Mouse (Mus musculus) limb, embryonic 11.5 days (tissue): ENCODE data around the gene Smap1. TPM values are rescaled to one million over a fixed set of nuclear protein-coding genes. Genes with fewer than 3 reads are reported as not detected.
A peak's percentile ranks its signal among the peaks of the same experiment; 100 is the strongest.

Source experiments
- ATAC-seq: fragments of 200-750 bp; cut with Nextera tagmentation; 2 replicates; pipeline ENCODE4 v1.8.0; 2017; ENCODE audit warnings: low read depth; ENCODE audit not compliant: insufficient number of reproducible peaks, low FRiP score, low TSS enrichment
- DNase-seq: peaks from one replicate; pipeline ENCODE4 v3.0.0-alpha.2; 2015; ENCODE audit warnings: low spot score
- H3K27ac ChIP-seq: fragments of 300-500 bp; sonication (generic); replicated peaks from 2 replicates; pipeline ENCODE4 v1.5.1; 2014; ENCODE audit warnings: low read depth, mild to moderate bottlenecking, low read length
- H3K27me3 ChIP-seq: fragments of 300-500 bp; sonication (generic); 2 replicates; pipeline ENCODE4 v1.6.1; 2014; ENCODE audit warnings: mild to moderate bottlenecking, low read length, mixed read lengths; ENCODE audit not compliant: control insufficient read depth, insufficient read depth
- H3K36me3 ChIP-seq: fragments of 300-500 bp; sonication (generic); 2 replicates; pipeline ENCODE4 v1.6.1; 2014; ENCODE audit warnings: mild to moderate bottlenecking, low read length, moderate library complexity, mixed read lengths; ENCODE audit not compliant: control insufficient read depth, insufficient read depth
- H3K4me1 ChIP-seq: fragments of 300-500 bp; sonication (generic); 2 replicates; pipeline ENCODE4 v1.6.1; 2014; ENCODE audit warnings: low read length, mixed read lengths; ENCODE audit not compliant: control insufficient read depth, insufficient read depth
- H3K4me2 ChIP-seq: fragments of 300-500 bp; sonication (generic); 2 replicates; pipeline ENCODE4 v1.6.1; 2014; ENCODE audit warnings: low read depth, mild to moderate bottlenecking, moderate library complexity; ENCODE audit not compliant: severe bottlenecking
- H3K4me3 ChIP-seq: fragments of 300-500 bp; sonication (generic); 2 replicates; pipeline ENCODE4 v1.5.1; 2014; ENCODE audit warnings: low read depth, low read length
- H3K9ac ChIP-seq: fragments of 300-500 bp; sonication (generic); 2 replicates; pipeline ENCODE4 v1.6.1; 2014; ENCODE audit warnings: mild to moderate bottlenecking, low read length
- H3K9me3 ChIP-seq: fragments of 300-500 bp; sonication (generic); 2 replicates; pipeline ENCODE4 v1.6.1; 2016; ENCODE audit warnings: low read length; ENCODE audit not compliant: control insufficient read depth
- WGBS: fragments of 180-500 bp; shearing (Covaris S2); extraction: QIAGEN DNeasy Blood & Tissue Kit; methylation state at CpG from one replicate; pipeline ENCODE4 v1.1.7; 2014; 5-methylcytosine and 5-hydroxymethylcytosine counted together
- polyA plus RNA-seq: library from polyadenylated mRNA; unstranded; fragments of >200 nt; fragmentation: Nextera tagmentation; extraction: Ambion mirVana; gene quantifications from 2 replicates; pipeline ENCODE4 v1.2.1, GENCODE M21; 2014

Gene Smap1
- polyA plus RNA-seq, 1 experiment from 2014 or later = 46.7 TPM

DNA sequence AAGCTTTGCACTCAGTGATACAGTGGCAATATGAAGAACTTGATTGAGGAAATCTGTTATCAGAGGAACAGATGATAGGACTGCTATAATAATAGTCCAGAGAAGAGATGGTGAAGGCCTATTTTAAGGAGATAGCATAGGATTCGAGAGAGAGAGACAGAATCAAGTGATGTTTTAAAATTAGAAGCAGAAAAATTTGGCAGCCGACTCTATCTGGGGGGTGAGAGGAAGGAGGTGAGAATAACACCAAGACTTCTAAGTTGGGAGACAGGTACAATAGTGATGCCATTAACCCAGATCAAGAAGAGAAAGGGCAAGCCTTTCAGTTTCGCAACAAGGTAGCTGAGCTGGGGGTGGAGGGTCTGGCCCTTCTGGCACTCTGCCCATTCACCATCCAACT lies 6.3 kb upstream of the Smap1 start:
- 89% methylated on average over 3 of the region's 3 CpGs for WGBS
- Histone ChIP-seq H3K9ac (no peak overlapping the region), H3K27ac (no peak overlapping the region), H3K4me2 (no peak overlapping the region), H3K36me3 (no peaks in the 10 kb centered on the region), H3K4me1 (no peaks in the 10 kb centered on the region), H3K9me3 (no peaks in the 10 kb centered on the region), H3K4me3 (no peak overlapping the region), H3K27me3 (no peaks in the 10 kb centered on the region)
- ATAC-seq (no peak), DNase-seq (no peak)

DNA sequence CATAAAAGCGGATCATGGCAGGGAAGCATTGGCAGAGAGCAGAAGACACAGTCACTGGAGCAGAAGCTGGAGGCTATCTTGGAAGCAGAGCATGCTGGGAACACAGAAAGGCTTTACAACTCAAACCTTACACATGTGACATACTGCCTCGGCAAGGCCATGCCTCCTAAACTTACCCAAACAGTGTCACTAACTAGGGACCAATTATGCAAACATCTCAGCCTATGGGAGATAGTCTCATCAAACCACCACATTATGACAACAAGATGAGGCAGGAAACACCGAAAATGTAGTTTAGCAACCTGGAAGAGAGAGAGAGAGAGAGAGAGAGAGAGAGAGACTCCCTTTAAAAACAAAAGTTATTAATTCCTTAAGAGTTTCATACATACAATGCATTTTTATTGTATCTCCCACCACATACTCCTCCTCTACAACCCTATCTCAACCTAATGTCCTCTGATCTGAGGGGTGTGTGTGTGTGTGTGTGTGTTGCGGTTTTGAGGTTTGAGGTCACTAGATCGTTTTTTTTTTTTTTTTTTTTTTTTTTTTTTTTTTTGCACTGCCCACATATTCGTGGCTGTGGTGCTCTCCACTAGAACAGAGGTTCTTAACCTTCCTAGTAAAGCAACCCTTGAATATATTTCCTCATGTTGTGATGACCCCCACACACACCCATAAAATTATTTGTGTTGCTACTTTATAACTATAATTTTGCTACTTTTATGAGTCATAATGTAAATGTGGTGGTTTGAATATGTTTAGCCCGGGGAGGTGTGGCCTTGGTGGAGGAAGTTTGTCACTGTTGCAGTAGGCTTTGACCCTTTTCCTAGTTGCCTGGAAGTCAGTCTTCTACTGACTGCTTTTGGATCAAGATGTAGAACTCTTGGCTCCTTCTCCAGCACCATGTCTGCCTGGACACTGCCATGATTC lies 1.9 kb upstream of the Smap1 start:
- DNase-seq = no peak
- Histone ChIP-seq H3K9ac (no peak overlapping the region), H3K4me2 (no peak overlapping the region), H3K4me3 (no peak overlapping the region), H3K9me3 (no peaks in the 10 kb centered on the region), H3K27me3 (no peaks in the 10 kb centered on the region), H3K4me1 (peaks cover 3% of the 10 kb centered on the region; the same call in 1 of the 2 replicates), H3K36me3 (no peaks in the 10 kb centered on the region), H3K27ac (no peak overlapping the region)
- ATAC-seq = no peak
- 78% methylated on average over 7 of the region's 7 CpGs for WGBS

DNA sequence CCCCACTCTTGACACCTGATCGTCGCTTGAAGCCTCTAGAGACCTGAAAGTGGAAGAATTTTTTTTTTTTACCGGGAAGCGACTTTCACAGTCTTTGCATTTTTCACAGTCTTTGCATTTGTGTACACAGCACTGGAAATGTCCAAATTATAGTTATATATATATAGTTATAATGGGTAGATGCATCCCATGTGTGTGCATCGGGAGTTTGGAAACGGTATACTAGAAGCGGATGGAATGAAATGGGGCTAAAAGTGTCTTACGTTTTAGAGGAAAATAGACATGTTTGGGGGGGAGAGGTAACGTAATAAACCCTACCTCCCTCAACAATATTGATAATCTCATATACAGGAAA lies 390 bp upstream of the Smap1 start:
- Histone ChIP-seq H3K27ac (no peak overlapping the region), H3K9ac (no peak overlapping the region), H3K9me3 (no peaks in the 10 kb centered on the region), H3K4me1 (peaks cover 3% of the 10 kb centered on the region; the same call in 1 of the 2 replicates), H3K36me3 (no peaks in the 10 kb centered on the region), H3K27me3 (no peaks in the 10 kb centered on the region), H3K4me3 (peak overlapping the region; percentile 84), H3K4me2 (peak overlapping the region; percentile 84)
- ATAC-seq = peak; percentile 29; the same call in 1 of the 2 replicates
- no peak for DNase-seq
- WGBS = 31% methylated on average over 9 of the region's 9 CpGs

DNA sequence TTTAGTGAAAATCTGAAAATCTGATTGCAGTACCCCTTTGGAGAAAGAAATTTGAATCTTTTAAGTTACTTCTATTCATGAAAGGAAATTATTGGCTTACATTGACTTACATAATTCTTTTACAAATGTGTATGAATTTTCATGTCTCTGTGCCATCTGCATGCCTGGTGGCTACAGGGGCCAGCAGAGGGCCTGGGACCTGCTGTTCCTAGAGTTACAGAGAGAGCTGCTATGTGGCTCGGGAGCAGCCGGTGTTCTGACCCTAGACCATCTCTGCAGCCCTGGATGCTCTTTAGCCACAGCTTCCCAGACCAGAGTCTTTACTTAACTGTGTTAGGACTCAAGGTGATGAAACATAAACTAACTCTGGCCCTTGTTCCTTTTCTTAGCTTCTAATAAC lies 1.8 kb downstream of the Smap1 start:
- no peaks in the 10 kb centered on the region for H3K9me3 ChIP-seq

DNA sequence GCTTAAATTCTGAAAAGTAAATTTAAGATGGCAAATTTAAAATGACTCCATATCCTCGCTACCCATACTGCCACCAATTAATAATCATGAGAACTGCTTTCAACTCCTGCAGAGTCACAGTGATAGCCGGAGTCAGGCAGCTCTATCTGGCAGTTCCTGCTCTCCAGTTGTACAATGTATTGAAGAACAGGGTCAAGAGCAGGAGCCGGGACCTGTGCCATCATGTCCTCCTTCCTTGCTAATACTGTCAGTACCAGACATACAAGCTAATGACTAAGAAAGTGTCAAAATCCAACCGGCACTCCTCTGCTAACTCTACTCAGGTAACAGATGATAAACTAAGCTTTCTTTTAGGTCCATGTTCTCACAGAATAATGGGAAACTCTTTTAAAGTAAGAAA lies 3.0 kb downstream of the Smap1 start:
- H3K9ac ChIP-seq = no peak overlapping the region
- ATAC-seq (no peak), DNase-seq (no peak)
- no peaks in the 10 kb centered on the region for H3K9me3 ChIP-seq
- H3K27ac ChIP-seq = no peak overlapping the region
- H3K36me3 ChIP-seq = no peaks in the 10 kb centered on the region
- no peak overlapping the region for H3K4me3 ChIP-seq
- WGBS = 89% methylated on average over 4 of the region's 4 CpGs
- no peaks in the 10 kb centered on the region for H3K27me3 ChIP-seq
- H3K4me1 ChIP-seq = peaks cover 3% of the 10 kb centered on the region; the same call in 1 of the 2 replicates
- H3K4me2 ChIP-seq = no peak overlapping the region

More for the DNA sequence above, 1.8 kb downstream of the Smap1 start:
- peaks cover 3% of the 10 kb centered on the region; the same call in 1 of the 2 replicates for H3K4me1 ChIP-seq
- ATAC-seq (no peak), DNase-seq (peak; percentile 36)
- H3K4me3 ChIP-seq = no peak overlapping the region
- no peaks in the 10 kb centered on the region for H3K27me3 ChIP-seq
- H3K36me3 ChIP-seq = no peaks in the 10 kb centered on the region
- no peak overlapping the region for H3K9ac ChIP-seq
- no peak overlapping the region for H3K4me2 ChIP-seq
- no peak overlapping the region for H3K27ac ChIP-seq
- 36% methylated on average over 2 of the region's 2 CpGs for WGBS

DNA sequence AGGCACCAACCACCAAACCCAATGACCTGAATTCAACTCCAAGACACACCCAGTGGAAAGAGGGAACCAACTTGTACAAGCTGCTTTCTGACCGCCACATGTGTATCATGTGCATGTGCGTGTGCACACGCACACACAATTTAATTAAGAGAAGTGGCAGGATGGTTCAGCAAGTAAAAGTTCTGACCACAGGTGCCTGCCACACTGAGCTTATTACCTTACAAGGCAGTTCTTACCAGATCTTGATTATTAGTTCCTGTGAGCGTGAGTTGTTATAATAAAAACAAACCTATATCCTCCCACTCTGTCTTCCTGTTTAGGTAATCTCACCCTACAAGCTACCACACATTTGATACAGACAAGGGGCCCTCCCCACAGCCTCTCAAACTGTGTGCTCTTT lies 6.6 kb downstream of the Smap1 start:
- no peak overlapping the region for H3K4me2 ChIP-seq
- H3K27ac ChIP-seq = no peak overlapping the region
- no peak overlapping the region for H3K9ac ChIP-seq
- WGBS = 88% methylated on average over 4 of the region's 4 CpGs
- no peaks in the 10 kb centered on the region for H3K4me1 ChIP-seq
- H3K27me3 ChIP-seq = no peaks in the 10 kb centered on the region
- ATAC-seq (no peak), DNase-seq (no peak)
- no peaks in the 10 kb centered on the region for H3K36me3 ChIP-seq
- H3K9me3 ChIP-seq = no peaks in the 10 kb centered on the region
- H3K4me3 ChIP-seq = no peak overlapping the region

DNA sequence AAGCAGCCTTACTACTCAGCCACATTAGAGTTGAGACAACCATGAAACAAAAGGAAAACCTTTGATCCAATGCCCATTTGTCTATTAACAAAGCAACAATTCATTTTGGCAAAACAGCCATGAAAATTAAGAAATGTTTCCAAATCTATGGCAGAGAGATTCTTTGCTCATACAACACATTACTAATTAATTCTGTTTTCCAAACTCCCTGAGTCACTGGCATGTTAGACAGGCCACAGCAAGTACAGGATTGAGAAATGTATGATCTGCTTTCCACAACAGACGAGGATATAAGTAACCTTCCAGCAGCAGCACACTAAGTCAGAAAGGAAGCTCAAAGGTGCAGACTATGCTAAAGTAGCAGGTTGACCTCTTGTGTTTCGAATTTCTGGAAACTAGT lies 9.1 kb downstream of the Smap1 start:
- 84% methylated on average over 2 of the region's 2 CpGs for WGBS
- ATAC-seq = no peak
- no peak for DNase-seq

DNA sequence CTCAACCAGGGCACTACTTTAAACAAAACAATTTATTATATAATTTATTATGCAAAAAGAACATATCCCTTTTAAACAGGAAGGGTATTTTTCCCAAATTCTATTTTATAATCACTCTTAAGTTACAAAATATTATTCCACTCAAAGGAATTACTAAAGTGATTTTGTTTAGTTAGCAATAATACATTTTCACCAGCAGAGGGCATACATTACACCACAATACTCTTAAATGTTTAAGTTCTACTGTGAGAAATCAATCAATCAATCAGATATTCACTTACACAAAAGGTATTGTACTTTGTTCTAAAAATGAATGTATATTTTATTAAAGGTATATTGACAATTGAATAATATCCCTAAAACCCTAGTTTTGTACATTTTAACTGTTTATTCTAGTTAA lies 16.0 kb downstream of the Smap1 start:
- DNase-seq = no peak
- no peak for ATAC-seq
- no peak overlapping the region for H3K27ac ChIP-seq

More for the DNA sequence above, 9.1 kb downstream of the Smap1 start:
- Histone ChIP-seq H3K4me2 (no peak overlapping the region), H3K36me3 (no peaks in the 10 kb centered on the region), H3K4me3 (no peak overlapping the region), H3K9ac (no peak overlapping the region), H3K27me3 (no peaks in the 10 kb centered on the region), H3K9me3 (no peaks in the 10 kb centered on the region), H3K4me1 (no peaks in the 10 kb centered on the region), H3K27ac (no peak overlapping the region)

More for the DNA sequence above, 16.0 kb downstream of the Smap1 start:
- Histone ChIP-seq H3K9me3 (no peaks in the 10 kb centered on the region), H3K4me1 (no peaks in the 10 kb centered on the region), H3K27me3 (no peaks in the 10 kb centered on the region), H3K36me3 (no peaks in the 10 kb centered on the region), H3K9ac (no peak overlapping the region), H3K4me3 (no peak overlapping the region), H3K4me2 (no peak overlapping the region)
